Mouse (Mus musculus) mouse trophoblast stem cell (cell line): ENCODE results near the gene Por.

Source experiments
- in situ Hi-C, 2 experiments: fragments of 300-500 bp; cut with MseI, MboI; formaldehyde crosslinking; loops; 2 replicates in 1 of 2; 3 replicates in 1 of 2; pipeline ENCODE4 v1.15.1; 2025

Gene Por

GRCm38 (mm10) chr5:135657128-135657527, 12.7 kb upstream of the Por start:
- in situ Hi-C loops: no loop called here

- in situ Hi-C loops: no loop called here
These were observed 12.0 kb upstream of the Por start for GRCm38 (mm10) chr5:135657703-135658373.

GRCm38 (mm10) chr5:135659956-135660355, 9.9 kb upstream of the Por start:
- in situ Hi-C loops: no loop called here

GRCm38 (mm10) chr5:135660535-135660934, 9.3 kb upstream of the Por start:
- in situ Hi-C loops: no loop called here

- in situ Hi-C loops: no loop called here
These were observed 2.9 kb upstream of the Por start for GRCm38 (mm10) chr5:135666890-135667289.

GRCm38 (mm10) chr5:135668071-135668470, 1.8 kb upstream of the Por start:
- in situ Hi-C loops: no loop called here

- in situ Hi-C loops: no loop called here
These were observed 1.0 kb downstream of the Por start for GRCm38 (mm10) chr5:135670881-135671280.

GRCm38 (mm10) chr5:135672509-135672908, 2.7 kb downstream of the Por start:
- in situ Hi-C loops: no loop called here

GRCm38 (mm10) chr5:135672980-135673379, 3.1 kb downstream of the Por start:
- in situ Hi-C loops: no loop called here

- in situ Hi-C loops: no loop called here
These were observed 4.5 kb downstream of the Por start for GRCm38 (mm10) chr5:135674349-135674775.

- in situ Hi-C loops: no loop called here
These were observed 5.0 kb downstream of the Por start for GRCm38 (mm10) chr5:135674821-135675220.

- in situ Hi-C loops: no loop called here
These were observed 6.9 kb downstream of the Por start for GRCm38 (mm10) chr5:135676696-135677095.

- in situ Hi-C loops: no loop called here
These were observed 7.4 kb downstream of the Por start for GRCm38 (mm10) chr5:135677251-135677650.

GRCm38 (mm10) chr5:135678481-135678880, 8.6 kb downstream of the Por start:
- in situ Hi-C loops: no loop called here

- in situ Hi-C loops: no loop called here
These were observed 11.2 kb downstream of the Por start for GRCm38 (mm10) chr5:135680967-135681545.

GRCm38 (mm10) chr5:135682009-135682408, 12.2 kb downstream of the Por start:
- in situ Hi-C loops: no loop called here

GRCm38 (mm10) chr5:135682942-135683570, 13.2 kb downstream of the Por start:
- in situ Hi-C loops: no loop called here

GRCm38 (mm10) chr5:135690401-135690800, 20.6 kb downstream of the Por start:
- in situ Hi-C loops: no loop called here

GRCm38 (mm10) chr5:135691266-135691665, 21.4 kb downstream of the Por start:
- in situ Hi-C loops: no loop called here

- in situ Hi-C loops: no loop called here
These were observed 23.5 kb downstream of the Por start for GRCm38 (mm10) chr5:135693281-135693853.

- in situ Hi-C loops: no loop called here
These were observed 25.5 kb downstream of the Por start for GRCm38 (mm10) chr5:135695277-135695721.

GRCm38 (mm10) chr5:135697711-135698111, 27.9 kb downstream of the Por start:
- in situ Hi-C loops: no loop called here

- in situ Hi-C loops: no loop called here
These were observed 31.8 kb downstream of the Por start for GRCm38 (mm10) chr5:135701601-135702000.
